Mouse (Mus musculus) embryo, embryonic 9.5 days (tissue): ENCODE measurements around the gene Nup54.

Experiments
- DNase-seq: peaks from one replicate; pipeline ENCODE4 v3.0.0-alpha.2; 2017; ENCODE audit errors: extremely low spot score

The Nup54 gene

GRCm38 (mm10) chr5:92435025-92435584, at the start of gene Nup54:
Gene Nup54, minus strand, starts transcription at chr5:92435219.
- peak; percentile 95 for DNase-seq

GRCm38 (mm10) chr5:92472863-92473262, 37.8 kb upstream of the Nup54 start:
- no peak for DNase-seq

GRCm38 (mm10) chr5:92471531-92471930, 36.5 kb upstream of the Nup54 start:
- DNase-seq: no peak

- no peak for DNase-seq
Observed at GRCm38 (mm10) chr5:92469201-92470130, 34.4 kb upstream of the Nup54 start.

- DNase-seq: no peak
Observed at GRCm38 (mm10) chr5:92468234-92468633, 33.2 kb upstream of the Nup54 start.

GRCm38 (mm10) chr5:92467102-92467766, 32.2 kb upstream of the Nup54 start:
- DNase-seq: no peak

GRCm38 (mm10) chr5:92465511-92465910, 30.5 kb upstream of the Nup54 start:
- no peak for DNase-seq

GRCm38 (mm10) chr5:92461321-92461720, 26.3 kb upstream of the Nup54 start:
- peak; percentile 50 for DNase-seq

GRCm38 (mm10) chr5:92458726-92459125, 23.7 kb upstream of the Nup54 start:
- DNase-seq: no peak

GRCm38 (mm10) chr5:92457410-92457809, 22.4 kb upstream of the Nup54 start:
- DNase-seq: no peak

GRCm38 (mm10) chr5:92452876-92453275, 17.9 kb upstream of the Nup54 start:
- DNase-seq: no peak

GRCm38 (mm10) chr5:92446736-92447135, 11.7 kb upstream of the Nup54 start:
- DNase-seq: no peak

- no peak for DNase-seq
Observed at GRCm38 (mm10) chr5:92445016-92445415, 10.0 kb upstream of the Nup54 start.

- no peak for DNase-seq
Observed at GRCm38 (mm10) chr5:92442914-92443313, 7.9 kb upstream of the Nup54 start.

GRCm38 (mm10) chr5:92441494-92441893, 6.5 kb upstream of the Nup54 start:
- DNase-seq: no peak

- DNase-seq: no peak
Observed at GRCm38 (mm10) chr5:92438540-92438939, 3.5 kb upstream of the Nup54 start.

GRCm38 (mm10) chr5:92434571-92434985, 441 bp downstream of the Nup54 start:
- no peak for DNase-seq

GRCm38 (mm10) chr5:92434070-92434469, 949 bp downstream of the Nup54 start:
- no peak for DNase-seq

GRCm38 (mm10) chr5:92431611-92432010, 3.4 kb downstream of the Nup54 start:
- DNase-seq: no peak

- DNase-seq: no peak
Observed at GRCm38 (mm10) chr5:92430723-92431122, 4.3 kb downstream of the Nup54 start.

GRCm38 (mm10) chr5:92424126-92424525, 10.9 kb downstream of the Nup54 start:
- no peak for DNase-seq

- no peak for DNase-seq
Observed at GRCm38 (mm10) chr5:92413982-92414375, 21.0 kb downstream of the Nup54 start.
